Mouse (Mus musculus): Measurements from ENCODE around the gene Nynrin. TPM values are rescaled to one million over a fixed set of nuclear protein-coding genes. Genes with fewer than 3 reads are reported as not detected.

The Nynrin gene
- polyA plus RNA-seq, 1 experiment from 2014 or later = 5.8 TPM

GRCm38 (mm10) chr14:55824481-55825215 is 29.2 kb upstream of the Nynrin start:
- peak overlapping the region; percentile 57 for H3K27ac ChIP-seq (ENCODE audit: low read depth, low read length)
- H3K9ac ChIP-seq (replicated peaks; ENCODE audit: low read depth, low read length) = peak overlapping the region; percentile 61
- no peaks in the 10 kb centered on the region for H3K27me3 ChIP-seq (ENCODE audit: control insufficient read depth, insufficient read depth, low read length)
- no peak for ATAC-seq (ENCODE audit: low read depth)
- H3K4me1 ChIP-seq (ENCODE audit: control insufficient read depth, insufficient read depth, low read length) = peaks cover 11% of the 10 kb centered on the region
- H3K36me3 ChIP-seq (ENCODE audit: control insufficient read depth, insufficient read depth, low read length) = no peaks in the 10 kb centered on the region
- WGBS = 2% methylated on average over 32 of the region's 32 CpGs
- H3K4me2 ChIP-seq (ENCODE audit: low read depth, low read length) = peak overlapping the region; percentile 87
- H3K9me3 ChIP-seq (ENCODE audit: control insufficient read depth, low read length) = no peaks in the 10 kb centered on the region
- H3K4me3 ChIP-seq (ENCODE audit: low read depth, low read length) = peak overlapping the region; percentile 50

DNA sequence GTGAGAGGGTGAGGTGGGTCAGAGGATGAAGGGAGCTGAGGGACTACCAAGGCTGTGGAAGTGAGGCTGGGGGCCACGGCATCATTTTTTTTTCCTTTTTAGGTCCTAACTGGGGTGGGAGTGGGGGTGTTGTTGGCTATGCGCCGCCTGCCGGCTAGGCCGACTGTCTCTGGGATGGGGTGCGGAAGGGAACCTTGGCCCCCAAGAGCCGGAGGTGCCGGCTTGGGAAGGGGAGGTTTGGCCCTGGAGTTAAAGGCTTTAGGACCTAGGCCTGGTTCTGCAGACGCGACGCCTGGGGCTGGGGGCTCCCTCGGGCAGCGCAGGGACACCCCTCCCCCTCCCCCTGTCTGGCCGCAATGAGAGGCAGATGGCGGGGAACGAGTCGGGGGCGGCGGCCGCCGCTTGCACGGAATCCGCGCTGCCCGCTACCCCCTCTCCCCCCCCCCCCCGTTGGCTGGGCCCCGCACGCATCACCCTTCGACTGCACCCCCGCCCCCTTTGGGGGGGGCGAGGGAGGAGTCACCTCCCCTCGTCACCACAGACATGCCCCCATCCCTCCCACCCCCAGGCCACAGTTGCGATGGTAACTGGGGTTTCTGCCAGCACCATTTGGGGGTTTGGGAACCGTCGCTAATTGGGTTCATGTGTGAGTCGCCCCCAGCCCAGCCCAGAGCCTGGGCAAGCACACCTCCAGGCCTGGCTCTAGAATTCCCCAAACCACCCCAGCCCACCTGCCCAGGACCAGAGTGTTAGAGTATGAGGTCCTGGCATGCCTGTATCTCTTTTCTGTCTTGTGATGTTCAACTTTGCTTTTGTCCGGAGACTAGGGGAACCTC is 28.4 kb upstream of the Nynrin start:
- peak; percentile 19; the same call in 1 of the 2 replicates for ATAC-seq (ENCODE audit: low read depth)
- H3K9me3 ChIP-seq (ENCODE audit: control insufficient read depth, low read length) = no peaks in the 10 kb centered on the region
- H3K36me3 ChIP-seq (ENCODE audit: control insufficient read depth, insufficient read depth, low read length) = no peaks in the 10 kb centered on the region
- WGBS = 0% methylated on average over 16 of the region's 37 CpGs
- peak overlapping the region; percentile 42 for H3K4me3 ChIP-seq (ENCODE audit: low read depth, low read length)
- no peaks in the 10 kb centered on the region for H3K27me3 ChIP-seq (ENCODE audit: control insufficient read depth, insufficient read depth, low read length)
- peak overlapping the region; percentile 57 for H3K27ac ChIP-seq (ENCODE audit: low read depth, low read length)
- H3K9ac ChIP-seq (replicated peaks; ENCODE audit: low read depth, low read length) = peak overlapping the region; percentile 61
- peak overlapping the region; percentile 87 for H3K4me2 ChIP-seq (ENCODE audit: low read depth, low read length)
- peaks cover 11% of the 10 kb centered on the region for H3K4me1 ChIP-seq (ENCODE audit: control insufficient read depth, insufficient read depth, low read length)

- H3K27ac ChIP-seq (ENCODE audit: low read depth, low read length) = no peak overlapping the region
- H3K4me2 ChIP-seq (ENCODE audit: low read depth, low read length) = peak overlapping the region; percentile 87
- peak overlapping the region; percentile 42 for H3K4me3 ChIP-seq (ENCODE audit: low read depth, low read length)
- no peaks in the 10 kb centered on the region for H3K27me3 ChIP-seq (ENCODE audit: control insufficient read depth, insufficient read depth, low read length)
- H3K36me3 ChIP-seq (ENCODE audit: control insufficient read depth, insufficient read depth, low read length) = no peaks in the 10 kb centered on the region
- 0 out of 2 replicates have a peak, but pooled peaks have one; percentile 2 for ATAC-seq (ENCODE audit: low read depth)
- no peaks in the 10 kb centered on the region for H3K9me3 ChIP-seq (ENCODE audit: control insufficient read depth, low read length)
- H3K9ac ChIP-seq (replicated peaks; ENCODE audit: low read depth, low read length) = no peak overlapping the region
- 2% methylated on average over 15 of the region's 15 CpGs for WGBS
- H3K4me1 ChIP-seq (ENCODE audit: control insufficient read depth, insufficient read depth, low read length) = peaks cover 11% of the 10 kb centered on the region
Observed at GRCm38 (mm10) chr14:55826142-55826541, 27.7 kb upstream of the Nynrin start.

DNA sequence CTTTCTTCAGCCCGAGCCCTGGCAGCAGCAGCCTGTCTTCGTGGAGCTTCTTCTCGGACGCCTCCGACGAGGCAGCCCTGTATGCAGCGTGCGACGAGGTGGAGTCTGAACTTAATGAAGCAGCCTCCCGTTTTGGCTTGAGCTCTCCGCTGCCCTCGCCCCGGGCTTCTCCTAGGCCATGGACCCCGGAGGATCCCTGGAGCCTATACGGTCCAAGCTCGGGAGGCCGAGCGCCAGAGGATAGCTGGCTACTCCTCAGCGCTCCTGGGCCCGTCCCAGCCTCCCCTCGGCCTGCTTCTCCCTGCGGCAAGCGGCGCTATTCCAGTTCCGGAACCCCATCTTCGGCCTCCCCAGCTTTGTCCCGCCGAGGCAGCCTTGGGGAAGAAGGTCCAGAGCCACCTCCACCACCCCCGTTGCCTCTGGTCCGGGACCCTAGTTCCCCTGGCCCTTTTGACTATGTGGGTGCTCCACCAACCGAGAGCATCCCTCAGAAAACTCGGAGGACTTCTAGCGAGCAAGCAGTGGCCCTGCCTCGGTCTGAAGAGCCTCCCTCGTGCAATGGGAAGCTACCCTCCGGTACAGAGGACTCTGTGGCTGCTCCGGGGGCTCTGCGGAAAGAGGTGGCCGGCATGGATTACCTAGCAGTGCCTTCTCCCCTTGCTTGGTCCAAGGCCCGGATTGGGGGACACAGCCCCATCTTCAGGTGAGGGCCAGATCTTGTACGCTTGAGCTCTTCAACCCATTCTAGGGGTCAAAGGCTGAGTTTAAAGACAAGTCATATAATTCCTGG is 27.1 kb upstream of the Nynrin start:
- no peaks in the 10 kb centered on the region for H3K36me3 ChIP-seq (ENCODE audit: control insufficient read depth, insufficient read depth, low read length)
- no peak for ATAC-seq (ENCODE audit: low read depth)
- peak overlapping the region; percentile 42 for H3K4me3 ChIP-seq (ENCODE audit: low read depth, low read length)
- WGBS = 10% methylated on average over 40 of the region's 41 CpGs
- H3K4me2 ChIP-seq (ENCODE audit: low read depth, low read length) = peak overlapping the region; percentile 87
- no peaks in the 10 kb centered on the region for H3K9me3 ChIP-seq (ENCODE audit: control insufficient read depth, low read length)
- H3K27ac ChIP-seq (ENCODE audit: low read depth, low read length) = no peak overlapping the region
- H3K9ac ChIP-seq (replicated peaks; ENCODE audit: low read depth, low read length) = no peak overlapping the region
- peaks cover 11% of the 10 kb centered on the region for H3K4me1 ChIP-seq (ENCODE audit: control insufficient read depth, insufficient read depth, low read length)
- no peaks in the 10 kb centered on the region for H3K27me3 ChIP-seq (ENCODE audit: control insufficient read depth, insufficient read depth, low read length)

DNA sequence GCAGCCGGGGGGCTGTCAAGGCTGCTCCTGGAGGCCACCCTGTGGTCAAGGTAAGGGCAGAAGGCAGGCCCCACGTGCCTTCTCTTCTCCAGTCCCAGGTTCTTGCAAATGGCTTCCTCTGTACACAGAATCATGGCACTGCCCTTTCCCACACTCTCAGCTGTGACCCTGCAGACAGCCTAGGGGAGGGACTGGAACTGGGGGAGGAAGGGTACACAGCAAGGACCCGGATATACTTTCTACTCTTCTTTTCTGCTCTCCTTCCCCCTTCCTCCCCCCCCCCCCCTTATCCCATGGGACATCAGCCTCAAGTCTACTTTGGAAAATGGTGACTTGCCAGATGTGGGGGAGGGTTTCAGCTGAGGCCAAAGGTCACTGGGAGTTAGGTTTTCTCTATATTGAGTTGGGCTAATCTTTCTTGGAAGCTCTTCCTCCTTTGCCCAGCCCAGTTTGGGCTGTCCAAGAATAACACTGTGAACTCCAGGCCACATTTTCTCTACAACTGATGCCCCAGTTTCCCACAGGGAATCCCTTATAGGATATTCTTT is 25.0 kb upstream of the Nynrin start:
- H3K36me3 ChIP-seq (ENCODE audit: control insufficient read depth, insufficient read depth, low read length) = no peaks in the 10 kb centered on the region
- no peak overlapping the region for H3K4me2 ChIP-seq (ENCODE audit: low read depth, low read length)
- H3K9me3 ChIP-seq (ENCODE audit: control insufficient read depth, low read length) = no peaks in the 10 kb centered on the region
- H3K4me1 ChIP-seq (ENCODE audit: control insufficient read depth, insufficient read depth, low read length) = peaks cover 8% of the 10 kb centered on the region
- H3K4me3 ChIP-seq (ENCODE audit: low read depth, low read length) = no peak overlapping the region
- H3K27ac ChIP-seq (ENCODE audit: low read depth, low read length) = no peak overlapping the region
- H3K9ac ChIP-seq (replicated peaks; ENCODE audit: low read depth, low read length) = no peak overlapping the region
- WGBS = 49% methylated on average over 3 of the region's 3 CpGs
- H3K27me3 ChIP-seq (ENCODE audit: control insufficient read depth, insufficient read depth, low read length) = no peaks in the 10 kb centered on the region
- no peak for ATAC-seq (ENCODE audit: low read depth)

- H3K4me1 ChIP-seq (ENCODE audit: control insufficient read depth, insufficient read depth, low read length) = peaks cover 7% of the 10 kb centered on the region
- H3K4me3 ChIP-seq (ENCODE audit: low read depth, low read length) = no peak overlapping the region
- no peak overlapping the region for H3K27ac ChIP-seq (ENCODE audit: low read depth, low read length)
- H3K4me2 ChIP-seq (ENCODE audit: low read depth, low read length) = no peak overlapping the region
- H3K36me3 ChIP-seq (ENCODE audit: control insufficient read depth, insufficient read depth, low read length) = no peaks in the 10 kb centered on the region
- no peaks in the 10 kb centered on the region for H3K27me3 ChIP-seq (ENCODE audit: control insufficient read depth, insufficient read depth, low read length)
- no peak for ATAC-seq (ENCODE audit: low read depth)
- no peak overlapping the region for H3K9ac ChIP-seq (replicated peaks; ENCODE audit: low read depth, low read length)
- no peaks in the 10 kb centered on the region for H3K9me3 ChIP-seq (ENCODE audit: control insufficient read depth, low read length)
- 91% methylated on average over 16 of the region's 16 CpGs for WGBS
Observed at GRCm38 (mm10) chr14:55829854-55830253, 24.0 kb upstream of the Nynrin start.

GRCm38 (mm10) chr14:55830331-55830730 is 23.5 kb upstream of the Nynrin start:
- ATAC-seq (ENCODE audit: low read depth) = no peak
- no peaks in the 10 kb centered on the region for H3K27me3 ChIP-seq (ENCODE audit: control insufficient read depth, insufficient read depth, low read length)
- H3K4me1 ChIP-seq (ENCODE audit: control insufficient read depth, insufficient read depth, low read length) = 0 out of 2 replicates have a peak, but pooled peaks cover 3% of the 10 kb centered on the region
- H3K4me2 ChIP-seq (ENCODE audit: low read depth, low read length) = no peak overlapping the region
- H3K27ac ChIP-seq (ENCODE audit: low read depth, low read length) = no peak overlapping the region
- no peak overlapping the region for H3K9ac ChIP-seq (replicated peaks; ENCODE audit: low read depth, low read length)
- H3K9me3 ChIP-seq (ENCODE audit: control insufficient read depth, low read length) = no peaks in the 10 kb centered on the region
- H3K4me3 ChIP-seq (ENCODE audit: low read depth, low read length) = no peak overlapping the region
- WGBS = 83% methylated on average over 4 of the region's 4 CpGs
- no peaks in the 10 kb centered on the region for H3K36me3 ChIP-seq (ENCODE audit: control insufficient read depth, insufficient read depth, low read length)

DNA sequence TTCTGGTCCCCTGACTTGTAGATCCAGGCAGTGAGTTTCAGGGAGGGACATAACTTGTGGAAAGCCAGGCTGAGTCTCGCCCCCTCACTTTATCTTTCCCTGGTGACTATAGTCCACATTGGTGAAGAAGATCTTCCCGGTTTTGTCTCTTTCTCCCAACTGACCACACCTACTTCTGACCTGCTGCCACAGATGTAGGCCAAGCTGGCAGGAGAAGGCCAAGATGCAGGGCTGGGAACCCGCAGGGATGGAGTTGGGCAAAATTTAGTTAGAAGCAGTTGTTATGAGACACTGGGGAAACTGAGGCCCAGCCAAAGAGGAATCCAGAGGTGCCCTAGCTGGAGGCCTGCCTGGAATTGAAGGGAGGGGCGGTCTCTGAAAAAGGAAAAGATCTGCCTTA is 20.7 kb upstream of the Nynrin start:
- Histone ChIP-seq H3K27me3 (ENCODE audit: control insufficient read depth, insufficient read depth, low read length) (no peaks in the 10 kb centered on the region), H3K9me3 (ENCODE audit: control insufficient read depth, low read length) (no peaks in the 10 kb centered on the region), H3K4me2 (ENCODE audit: low read depth, low read length) (no peak overlapping the region), H3K36me3 (ENCODE audit: control insufficient read depth, insufficient read depth, low read length) (no peaks in the 10 kb centered on the region), H3K27ac (ENCODE audit: low read depth, low read length) (no peak overlapping the region), H3K9ac (replicated peaks; ENCODE audit: low read depth, low read length) (no peak overlapping the region), H3K4me3 (ENCODE audit: low read depth, low read length) (no peak overlapping the region), H3K4me1 (ENCODE audit: control insufficient read depth, insufficient read depth, low read length) (no peaks in the 10 kb centered on the region)
- ATAC-seq (ENCODE audit: low read depth) = no peak
- 87% methylated on average over 4 of the region's 4 CpGs for WGBS

Measured in neural tube, embryonic 14.5 days (tissue).